8 mouse cellular contexts compared by ENCODE assay signal in the genomic region with DNA sequence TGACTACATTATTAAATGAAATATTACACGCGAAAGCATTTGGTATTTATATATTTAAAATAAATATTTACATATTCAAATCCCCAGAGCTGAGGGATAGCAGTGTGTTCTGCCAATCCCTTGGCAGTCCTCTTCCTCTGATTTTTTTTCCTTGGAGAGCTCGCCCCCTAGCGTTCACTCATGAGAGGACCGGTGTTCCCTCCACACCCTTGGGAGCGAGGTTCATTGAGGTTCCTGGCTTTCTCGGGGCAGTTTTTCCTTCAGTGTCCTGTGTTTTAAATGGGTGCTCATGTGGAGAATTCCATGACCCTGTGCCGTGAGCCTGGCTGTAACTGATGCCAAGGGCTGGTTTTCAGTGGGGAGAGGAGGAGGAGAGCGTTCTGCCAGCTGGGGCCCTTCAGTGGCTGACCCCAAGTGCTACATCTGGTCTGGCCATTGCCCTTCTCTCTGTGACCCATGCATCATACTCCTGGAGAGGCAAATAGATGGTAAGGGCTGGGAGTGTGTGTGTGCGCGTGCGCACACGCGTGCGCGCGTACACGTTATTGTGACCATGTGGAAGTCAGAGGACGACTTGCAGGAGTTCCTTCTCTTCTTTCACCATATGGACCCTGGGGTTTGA. TPM values are rescaled to one million over a fixed set of nuclear protein-coding genes. Genes with fewer than 3 reads are reported as not detected.
A peak's percentile ranks its signal among the peaks of the same experiment; 100 is the strongest.
DNase-seq lines count a peak whose midpoint lies in the region; ATAC-seq and TF ChIP-seq lines count a peak whose summit lies in the region.

No protein-coding gene starts in this region.

- peak; percentile 65 for DNase-seq in ES-E14 (ENCODE audit: low read depth, low spot score)
- DNase-seq in brain, embryonic 14.5 days (ENCODE audit: low read depth) = peak; percentile 85
- DNase-seq in heart, postnatal 10 days = peak; percentile 81 to 90
- DNase-seq in layer of hippocampus, adult 2 months (ENCODE audit: low spot score in 2 of 2) = peak; percentile 75 to 86
- DNase-seq in lung, postnatal 0 days (ENCODE audit: low spot score) = peak; percentile 86
- DNase-seq in retina, embryonic 14.5 days (ENCODE audit: low spot score) = peak; percentile 88
- DNase-seq in thymus, postnatal 36 days = peak; percentile 36 to 47

- H3K4me3 ChIP-seq in ES-E14 (ENCODE audit: insufficient read depth in 1 of 2, low read depth in 1 of 2, low read length in 2 of 2, poor library complexity in 1 of 2, severe bottlenecking in 1 of 2) = no peak overlapping the region
- H3K4me3 ChIP-seq in layer of hippocampus, adult 2 months = no peak overlapping the region
- no peak overlapping the region for H3K4me3 ChIP-seq in lung, postnatal 0 days (ENCODE audit: low read depth, low read length)

- H3K27me3 ChIP-seq in lung, postnatal 0 days (replicated peaks; ENCODE audit: insufficient read depth, low read length) = no peaks in the 10 kb centered on the region

- intact Hi-C loops in heart, postnatal 10 days (cut with DNase I) = loop anchor here (2.0 to 10.0 kb wide), 7 partner anchors 35 to 841 kb away; a partner anchor contains a TSS

- no peak overlapping the region for H3K27ac ChIP-seq in ES-E14 (ENCODE audit: insufficient read depth, low read depth, low read length, poor library complexity, severe bottlenecking)
- no peak overlapping the region for H3K27ac ChIP-seq in layer of hippocampus, adult 2 months
- no peak overlapping the region for H3K27ac ChIP-seq in lung, postnatal 0 days (ENCODE audit: low read length)

- H3K4me2 ChIP-seq in lung, postnatal 0 days (replicated peaks; ENCODE audit: low read depth, low read length) = no peak overlapping the region

- WGBS in lung, postnatal 0 days = 49% methylated on average over 19 of the region's 19 CpGs

- in situ Hi-C loops in ES-E14 (cut with MboI; ENCODE audit: low sequenced_read_pairs in 2 of 2, unreplicated experiment in 2 of 2) = no loop called here

- no peaks in the 10 kb centered on the region for H3K9me3 ChIP-seq in ES-E14 (ENCODE audit: control insufficient read depth, insufficient read depth, low read depth, low read length)
- H3K9me3 ChIP-seq in lung, postnatal 0 days (ENCODE audit: low read length) = no peaks in the 10 kb centered on the region

- no peak for TF ChIP-seq EP300 in lung, postnatal 0 days (IDR thresholded peaks at IDR 0.05)

- peaks cover 4% of the 10 kb centered on the region in 2 experiments; a peak in 3 of 4 replicates for H3K4me1 ChIP-seq in ES-E14 (ENCODE audit: control insufficient read depth in 2 of 2, insufficient read depth in 2 of 2, low read length in 2 of 2, poor library complexity in 1 of 2)
- H3K4me1 ChIP-seq in lung, postnatal 0 days (ENCODE audit: insufficient read depth, low read depth, low read length) = no peaks in the 10 kb centered on the region

- no peak overlapping the region for H3K9ac ChIP-seq in ES-E14 (ENCODE audit: insufficient read depth, low read depth, low read length, poor library complexity, severe bottlenecking)
- no peak overlapping the region for H3K9ac ChIP-seq in lung, postnatal 0 days (replicated peaks; ENCODE audit: low read depth)

- no peak for TF ChIP-seq POLR2A in brain, embryonic 14.5 days (IDR thresholded peaks at IDR 0.05; ENCODE audit: borderline replicate concordance, extremely low read depth, insufficient read depth, insufficient read length, poor library complexity, severe bottlenecking)

- ATAC-seq in erythroblast, adult 5-6 weeks (replicated peaks; ENCODE audit: low FRiP score, poor library complexity, severe bottlenecking) = 0 out of 2 replicates have a peak, but pooled peaks have one; percentile 46
- peak; percentile 53 for ATAC-seq in lung, postnatal 0 days

- peak; percentile 90 for TF ChIP-seq CTCF in brain, embryonic 14.5 days (IDR thresholded peaks at IDR 0.05; ENCODE audit: borderline replicate concordance, extremely low read depth, insufficient read depth, insufficient read length)
- TF ChIP-seq CTCF in layer of hippocampus, adult 2 months (conservative IDR thresholded peaks at IDR 0.05) = peak; percentile 97
- peak; percentile 85 for TF ChIP-seq CTCF in lung, postnatal 0 days (IDR thresholded peaks at IDR 0.05)

- no peaks in the 10 kb centered on the region for H3K36me3 ChIP-seq in ES-E14 (ENCODE audit: control insufficient read depth, insufficient read depth, low read length, poor library complexity, severe bottlenecking)
- H3K36me3 ChIP-seq in lung, postnatal 0 days (ENCODE audit: insufficient read depth, low read length) = no peaks in the 10 kb centered on the region

TF ChIP-seq in ES-E14, 5 proteins besides CTCF, POLR2A, EP300 and RAD21:
- peak; percentile 60; the same call in 1 of the 2 replicates for TF ChIP-seq ZNF384 (IDR thresholded peaks at IDR 0.05; ENCODE audit: low read depth, low read length)
- TF ChIP-seq CHD2 (IDR thresholded peaks at IDR 0.05; ENCODE audit: low read depth, low read length) = no peak

RNA-seq across cellular contexts. Expression of a gene that starts 7.5 kb away (rescaled TPM):
- total RNA-seq in ES-E14 (2012; rRNA removed) = 0.37 and 0.40 TPM in 2 replicates
- 2.6 and 4.1 TPM in 2 replicates for polyA plus RNA-seq in brain, embryonic 14.5 days (2012; rRNA removed)
- total RNA-seq in erythroblast, adult 5-6 weeks (2015; ENCODE audit: low replicate concordance) = not detected in 2 replicates
- total RNA-seq in erythroblast, adult 5-6 weeks (2017; ENCODE audit: low replicate concordance) = not detected in 2 replicates
- total RNA-seq in heart, postnatal 10 days (2021) = not detected
- not detected for total RNA-seq in layer of hippocampus, adult 2 months (2021)
- 0.05 TPM in 1 of 2 replicates, not detected in the other for polyA plus RNA-seq in lung, postnatal 0 days (2015; fragmentation: Nextera tagmentation; extraction: Ambion mirVana)

RNA-seq across cellular contexts. Expression of a gene that starts 29.2 kb away (rescaled TPM):
- 4.1 and 6.8 TPM in 2 replicates for total RNA-seq in ES-E14 (2012; rRNA removed)
- 266 and 421 TPM in 2 replicates for polyA plus RNA-seq in brain, embryonic 14.5 days (2012; rRNA removed)
- total RNA-seq in erythroblast, adult 5-6 weeks (2015; ENCODE audit: low replicate concordance) = not detected in 2 replicates
- total RNA-seq in erythroblast, adult 5-6 weeks (2017; ENCODE audit: low replicate concordance) = not detected in 2 replicates
- total RNA-seq in heart, postnatal 10 days (2021) = 1 to 10 TPM; 2.6 to 3.8 TPM
- 1 to 10 TPM; 3.2 to 5.2 TPM for total RNA-seq in layer of hippocampus, adult 2 months (2021)
- polyA plus RNA-seq in lung, postnatal 0 days (2015; fragmentation: Nextera tagmentation; extraction: Ambion mirVana) = not detected in 2 replicates

RNA-seq across cellular contexts. Expression of a gene that starts 34.2 kb away (rescaled TPM):
- not detected in 2 replicates for total RNA-seq in ES-E14 (2012; rRNA removed)
- 0.21 and 0.41 TPM in 2 replicates for polyA plus RNA-seq in brain, embryonic 14.5 days (2012; rRNA removed)
- total RNA-seq in erythroblast, adult 5-6 weeks (2015; ENCODE audit: low replicate concordance) = 0.38 and 0.63 TPM in 2 replicates
- not detected in 2 replicates for total RNA-seq in erythroblast, adult 5-6 weeks (2017; ENCODE audit: low replicate concordance)
- total RNA-seq in heart, postnatal 10 days (2021) = not detected
- total RNA-seq in layer of hippocampus, adult 2 months (2021) = under 1 TPM; 0.56 to 0.79 TPM
- polyA plus RNA-seq in lung, postnatal 0 days (2015; fragmentation: Nextera tagmentation; extraction: Ambion mirVana) = 1.4 and 2.9 TPM in 2 replicates

RNA-seq across cellular contexts. Expression of a gene that starts 57.1 kb away (rescaled TPM):
- total RNA-seq in ES-E14 (2012; rRNA removed) = 3.6 and 4.0 TPM in 2 replicates
- 9.8 and 11.4 TPM in 2 replicates for polyA plus RNA-seq in brain, embryonic 14.5 days (2012; rRNA removed)
- 1.3 TPM in 2 replicates for total RNA-seq in erythroblast, adult 5-6 weeks (2015; ENCODE audit: low replicate concordance)
- total RNA-seq in erythroblast, adult 5-6 weeks (2017; ENCODE audit: low replicate concordance) = 1.6 and 2.2 TPM in 2 replicates
- 10 to 100 TPM; 44.4 to 45.5 TPM for total RNA-seq in heart, postnatal 10 days (2021)
- total RNA-seq in layer of hippocampus, adult 2 months (2021) = 1 to 10 TPM; 8.7 to 9.7 TPM
- 3.7 and 5.5 TPM in 2 replicates for polyA plus RNA-seq in lung, postnatal 0 days (2015; fragmentation: Nextera tagmentation; extraction: Ambion mirVana)
